Mouse (Mus musculus) cerebellum, postnatal 25 days (tissue): ENCODE measurements around the gene Zfp84.
A peak's percentile ranks its signal among the peaks of the same experiment; 100 is the strongest.

Source experiments
- DNase-seq, 2 experiments: peaks; one replicate each; pipeline ENCODE4 v3.0.0; 2021; ENCODE audit warnings: mixed read lengths in 2 of 2

Zfp84 gene

GRCm38 (mm10) chr7:29818619-29819254 lies 50.4 kb downstream of the Zfp84 start:
- DNase-seq, result peak; percentile 75 to 79

- DNase-seq, result no peak
Observed at GRCm38 (mm10) chr7:29828001-29828400, 59.6 kb downstream of the Zfp84 start.
